20 mouse cellular contexts compared by ENCODE assay signal in genomic region chr14:120848083-120848951, GRCm38 (mm10).
DNase-seq lines count a peak whose midpoint lies in the region; ATAC-seq and TF ChIP-seq lines count a peak whose summit lies in the region.
"Had no signal": no experiment of that assay in that cellular context is flagged by ENCODE, and none has a peak within 500 bp of the region (broad histone marks: within the 10 kb centered on the region; RNA-seq: fewer than 3 reads in every experiment).

No protein-coding gene starts in this region.

- no peaks in the 10 kb centered on the region for H3K36me3 ChIP-seq in kidney, embryonic 15.5 days
- H3K36me3 ChIP-seq in midbrain, embryonic 13.5 days, result no peaks in the 10 kb centered on the region
- H3K36me3 ChIP-seq in midbrain, postnatal 0 days (ENCODE audit: insufficient read depth, low read length), result no peaks in the 10 kb centered on the region
- H3K36me3 ChIP-seq: neural tube, embryonic 15.5 days had no signal

- H3K9me3 ChIP-seq in kidney, embryonic 15.5 days (replicated peaks), result no peaks in the 10 kb centered on the region
- H3K9me3 ChIP-seq in midbrain, embryonic 13.5 days, result no peaks in the 10 kb centered on the region
- no peaks in the 10 kb centered on the region for H3K9me3 ChIP-seq in midbrain, postnatal 0 days (ENCODE audit: low read length)
- H3K9me3 ChIP-seq: forebrain, embryonic 13.5 days; neural tube, embryonic 15.5 days had no signal

- no peak overlapping the region for H3K9ac ChIP-seq in kidney, embryonic 15.5 days
- H3K9ac ChIP-seq in midbrain, embryonic 13.5 days (replicated peaks), result no peak overlapping the region
- H3K9ac ChIP-seq in midbrain, postnatal 0 days (replicated peaks; ENCODE audit: low read length, poor library complexity, severe bottlenecking), result no peak overlapping the region
- H3K9ac ChIP-seq: forebrain, embryonic 13.5 days; neural tube, embryonic 15.5 days had no signal

- H3K4me2 ChIP-seq in kidney, embryonic 15.5 days, result no peak overlapping the region
- no peak overlapping the region for H3K4me2 ChIP-seq in midbrain, embryonic 13.5 days (replicated peaks)
- H3K4me2 ChIP-seq in midbrain, postnatal 0 days (ENCODE audit: low read depth, low read length, poor library complexity, severe bottlenecking), result no peak overlapping the region
- H3K4me2 ChIP-seq: forebrain, embryonic 13.5 days; neural tube, embryonic 15.5 days had no signal

- H3K27me3 ChIP-seq in kidney, embryonic 15.5 days, result no peaks in the 10 kb centered on the region
- H3K27me3 ChIP-seq in midbrain, embryonic 13.5 days, result no peaks in the 10 kb centered on the region
- no peaks in the 10 kb centered on the region for H3K27me3 ChIP-seq in midbrain, postnatal 0 days (ENCODE audit: insufficient read depth, low read length)
- H3K27me3 ChIP-seq: forebrain, embryonic 13.5 days; neural tube, embryonic 15.5 days had no signal

- WGBS in kidney, embryonic 15.5 days, result 38% methylated on average over 11 of the region's 11 CpGs
- WGBS in midbrain, embryonic 13.5 days, result 34% methylated on average over 11 of the region's 11 CpGs
- WGBS in midbrain, postnatal 0 days, result 38% methylated on average over 11 of the region's 11 CpGs

- no peak overlapping the region for H3K4me3 ChIP-seq in kidney, embryonic 15.5 days (replicated peaks)
- no peak overlapping the region for H3K4me3 ChIP-seq in midbrain, embryonic 13.5 days (replicated peaks)
- H3K4me3 ChIP-seq in midbrain, postnatal 0 days (ENCODE audit: low read depth, low read length), result no peak overlapping the region
- H3K4me3 ChIP-seq: forebrain, embryonic 13.5 days; neural tube, embryonic 15.5 days had no signal

- DNase-seq in frontal cortex, postnatal 10 days (ENCODE audit: low spot score in 2 of 2), result no peak
- DNase-seq in kidney, postnatal 10 days, result no peak
- DNase-seq in midbrain, postnatal 0 days (ENCODE audit: low spot score), result no peak
- no peak for DNase-seq in B cell, adult 2 months
- DNase-seq: cerebellum, adult 2 months; cerebellum, postnatal 36 days; gastrocnemius, postnatal 36 days; heart, postnatal 10 days; kidney, adult 11 months; layer of hippocampus, postnatal 36 days; lung, adult 18-20 months; lung, postnatal 14 days; right cerebral cortex, postnatal 14 days; spleen, adult 18-20 months; thymus, postnatal 36 days had no signal

- TF ChIP-seq CTCF in midbrain, postnatal 0 days (IDR thresholded peaks at IDR 0.05), result no peak

- H3K27ac ChIP-seq in kidney, embryonic 15.5 days, result peak overlapping the region; percentile 56
- H3K27ac ChIP-seq in midbrain, embryonic 13.5 days, result no peak overlapping the region
- no peak overlapping the region for H3K27ac ChIP-seq in midbrain, postnatal 0 days (ENCODE audit: low read depth, low read length)
- H3K27ac ChIP-seq: forebrain, embryonic 13.5 days; neural tube, embryonic 15.5 days had no signal

- H3K4me1 ChIP-seq in kidney, embryonic 15.5 days, result peaks cover 32% of the 10 kb centered on the region
- H3K4me1 ChIP-seq in midbrain, embryonic 13.5 days (replicated peaks), result 0 out of 2 replicates have a peak, but pooled peaks cover 10% of the 10 kb centered on the region
- no peaks in the 10 kb centered on the region for H3K4me1 ChIP-seq in midbrain, postnatal 0 days (ENCODE audit: insufficient read depth, low read length)
- H3K4me1 ChIP-seq: neural tube, embryonic 15.5 days had no signal

- ATAC-seq in frontal cortex, adult (ENCODE audit: low TSS enrichment), result peak; percentile 50; the same call in 1 of the 2 replicates
- peak; percentile 74; the same call in 1 of the 2 replicates for ATAC-seq in kidney, embryonic 15.5 days (replicated peaks; ENCODE audit: low FRiP score)
- 0 out of 2 replicates have a peak, but pooled peaks have one; percentile 40 for ATAC-seq in midbrain, embryonic 13.5 days
- no peak for ATAC-seq in midbrain, postnatal 0 days (ENCODE audit: low FRiP score)
- ATAC-seq: forebrain, embryonic 13.5 days had no signal
